Mouse (Mus musculus) G1E (cell line): ENCODE measurements around the gene Meis2. TPM values are rescaled to one million over a fixed set of nuclear protein-coding genes. Genes with fewer than 3 reads are reported as not detected.

Experiments used
- ATAC-seq: 2 replicates; pipeline ENCODE4 v1.8.0; 2016; ENCODE audit warnings: mild to moderate bottlenecking; ENCODE audit not compliant: insufficient number of reproducible peaks, poor library complexity, low FRiP score, severe bottlenecking; ENCODE audit errors: extremely low read depth
- DNase-seq: peaks from one replicate; pipeline ENCODE4 v3.0.0; 2012; ENCODE audit warnings: low spot score
- H3K27me3 ChIP-seq: 2 replicates; pipeline ENCODE4 v1.6.1; 2012; ENCODE audit warnings: mild to moderate bottlenecking, low read length, inconsistent platforms; ENCODE audit not compliant: insufficient read depth
- H3K36me3 ChIP-seq: replicated peaks from 2 replicates; pipeline ENCODE3; 2012; ENCODE audit warnings: mild to moderate bottlenecking, inconsistent platforms
- H3K4me1 ChIP-seq: 2 replicates; pipeline ENCODE4 v1.6.1; 2012; ENCODE audit warnings: low read depth, low read length, inconsistent platforms, mixed read lengths; ENCODE audit not compliant: insufficient read depth
- H3K4me3 ChIP-seq: 2 replicates; pipeline ENCODE4 v1.5.1; 2012; ENCODE audit warnings: low read depth, mild to moderate bottlenecking, inconsistent platforms, low read length, moderate library complexity, mixed read lengths
- H3K9me3 ChIP-seq: replicated peaks from 2 replicates; pipeline ENCODE4 v1.6.1; 2012; ENCODE audit warnings: inconsistent platforms
- CTCF ChIP-seq: IDR thresholded peaks from 2 replicates; pipeline ENCODE4 v1.5.1; 2012; ENCODE audit warnings: low read depth, low read length, inconsistent platforms, mixed read lengths
- GATA1 ChIP-seq: IDR thresholded peaks from 2 replicates; pipeline ENCODE4 v1.6.1; 2012; ENCODE audit warnings: borderline replicate concordance, low read length, inconsistent platforms, mixed read lengths
- GATA2 ChIP-seq: IDR thresholded peaks from 2 replicates; pipeline ENCODE4 v1.6.1; 2012; ENCODE audit warnings: low read depth, low read length, inconsistent platforms, borderline replicate concordance
- POLR2AphosphoS5 ChIP-seq: IDR thresholded peaks from 2 replicates; pipeline ENCODE4 v1.6.1; 2012; ENCODE audit warnings: low read depth, low read length, inconsistent platforms; ENCODE audit not compliant: insufficient replicate concordance
- TAL1 ChIP-seq: conservative IDR thresholded peaks from 2 replicates; pipeline ENCODE4 v1.6.1; 2012; ENCODE audit warnings: low read depth, low read length, inconsistent platforms, mixed read lengths
- polyA plus RNA-seq: library from polyadenylated mRNA; stranded (reverse); fragments of >175 nt; gene quantifications from 2 replicates; pipeline ENCODE4 v1.2.3, GENCODE M21; 2012
- total RNA-seq, 2 experiments: library from RNA; stranded (forward) in 1 of 2; stranded (reverse) in 1 of 2; fragments of 200-1000 nt in 1 of 2; fragments of >200 nt in 1 of 2; fragmentation: Nextera tagmentation in 1 of 2; gene quantifications; 2 replicates each; pipeline ENCODE4 v1.2.3; 2014 to 2017

Gene Meis2
- total and polyA plus RNA-seq, 3 experiments = 0.27 to 4.3 (median 3.2) TPM

- H3K27me3 ChIP-seq = no peaks in the 10 kb centered on the region
- TF ChIP-seq POLR2AphosphoS5 = no peak
- TF ChIP-seq GATA1 = no peak
- no peak for TF ChIP-seq CTCF
- TF ChIP-seq GATA2 = no peak
- no peak for TF ChIP-seq TAL1
These were observed 66.8 kb downstream of the Meis2 start for GRCm38 (mm10) chr2:115998802-115999201.

GRCm38 (mm10) chr2:115996438-115996837 is 69.2 kb downstream of the Meis2 start:
- DNase-seq = no peak

More at GRCm38 (mm10) chr2:115998802-115999201, 66.8 kb downstream of the Meis2 start:
- no peak for DNase-seq
- H3K4me1 ChIP-seq = no peaks in the 10 kb centered on the region
- H3K36me3 ChIP-seq = no peaks in the 10 kb centered on the region
- peaks cover 33% of the 10 kb centered on the region for H3K9me3 ChIP-seq
- ATAC-seq = no peak
- no peak overlapping the region for H3K4me3 ChIP-seq

GRCm38 (mm10) chr2:115993877-115994276 is 71.8 kb downstream of the Meis2 start:
- no peaks in the 10 kb centered on the region for H3K4me1 ChIP-seq

More at GRCm38 (mm10) chr2:115996438-115996837, 69.2 kb downstream of the Meis2 start:
- TF ChIP-seq GATA1 = no peak
- TF ChIP-seq POLR2AphosphoS5 = no peak
- no peak for TF ChIP-seq GATA2
- no peak for TF ChIP-seq TAL1
- no peak for TF ChIP-seq CTCF
- Histone ChIP-seq H3K4me3 (no peak overlapping the region), H3K36me3 (no peaks in the 10 kb centered on the region), H3K4me1 (no peaks in the 10 kb centered on the region), H3K9me3 (peaks cover 23% of the 10 kb centered on the region), H3K27me3 (no peaks in the 10 kb centered on the region)
- no peak for ATAC-seq

GRCm38 (mm10) chr2:115989249-115989648 is 76.4 kb downstream of the Meis2 start:
- ATAC-seq (no peak), DNase-seq (no peak)
- Histone ChIP-seq H3K27me3 (no peaks in the 10 kb centered on the region), H3K36me3 (no peaks in the 10 kb centered on the region), H3K4me1 (no peaks in the 10 kb centered on the region), H3K4me3 (no peak overlapping the region), H3K9me3 (peaks cover 23% of the 10 kb centered on the region)
- TF ChIP-seq TAL1 = no peak
- TF ChIP-seq GATA2 = no peak
- no peak for TF ChIP-seq POLR2AphosphoS5
- no peak for TF ChIP-seq CTCF
- TF ChIP-seq GATA1 = no peak

More at GRCm38 (mm10) chr2:115993877-115994276, 71.8 kb downstream of the Meis2 start:
- no peak for ATAC-seq
- Histone ChIP-seq H3K27me3 (no peaks in the 10 kb centered on the region), H3K9me3 (peaks cover 17% of the 10 kb centered on the region), H3K4me3 (no peak overlapping the region), H3K36me3 (no peaks in the 10 kb centered on the region)
- TF ChIP-seq POLR2AphosphoS5 = no peak
- TF ChIP-seq GATA1 = no peak
- TF ChIP-seq TAL1 = no peak
- TF ChIP-seq CTCF = no peak
- no peak for TF ChIP-seq GATA2
- no peak for DNase-seq

- ATAC-seq (no peak), DNase-seq (no peak)
- Histone ChIP-seq H3K4me1 (no peaks in the 10 kb centered on the region), H3K27me3 (no peaks in the 10 kb centered on the region), H3K4me3 (no peak overlapping the region), H3K9me3 (peaks cover 27% of the 10 kb centered on the region), H3K36me3 (no peaks in the 10 kb centered on the region)
- TF ChIP-seq CTCF = no peak
- no peak for TF ChIP-seq TAL1
- no peak for TF ChIP-seq GATA1
- no peak for TF ChIP-seq POLR2AphosphoS5
- TF ChIP-seq GATA2 = no peak
These were observed 77.2 kb downstream of the Meis2 start for GRCm38 (mm10) chr2:115988448-115988847.

- H3K4me1 ChIP-seq = no peaks in the 10 kb centered on the region
- peaks cover 35% of the 10 kb centered on the region for H3K9me3 ChIP-seq
- TF ChIP-seq TAL1 (no peak), CTCF (no peak), GATA1 (no peak), POLR2AphosphoS5 (no peak), GATA2 (no peak)
- DNase-seq (no peak), ATAC-seq (no peak)
- H3K36me3 ChIP-seq = no peaks in the 10 kb centered on the region
- no peaks in the 10 kb centered on the region for H3K27me3 ChIP-seq
- H3K4me3 ChIP-seq = no peak overlapping the region
These were observed 80.7 kb downstream of the Meis2 start for GRCm38 (mm10) chr2:115984952-115985351.

GRCm38 (mm10) chr2:115984487-115984886 is 81.2 kb downstream of the Meis2 start:
- Histone ChIP-seq H3K4me3 (no peak overlapping the region), H3K27me3 (no peaks in the 10 kb centered on the region), H3K36me3 (no peaks in the 10 kb centered on the region), H3K4me1 (no peaks in the 10 kb centered on the region), H3K9me3 (peaks cover 35% of the 10 kb centered on the region)
- no peak for DNase-seq
- no peak for ATAC-seq
- TF ChIP-seq TAL1 (no peak), POLR2AphosphoS5 (no peak), CTCF (no peak), GATA2 (no peak), GATA1 (no peak)
